Mouse (Mus musculus) macrophage (primary cell): ENCODE measurements around the gene Mid1. TPM values are rescaled to one million over a fixed set of nuclear protein-coding genes. Genes with fewer than 3 reads are reported as not detected.
"Not testable (repeated sequence)": the region's sequence is repeated elsewhere in the genome, so short reads cannot be mapped to it uniquely, and the experiment has no call there.

ENCODE experiments used
- H3K27ac ChIP-seq: fragments of 350-480 bp; formaldehyde crosslinking; 2 replicates; pipeline ENCODE4 v1.9.0; 2021
- H3K36me3 ChIP-seq: fragments of 350-480 bp; formaldehyde crosslinking; 2 replicates; pipeline ENCODE4 v1.9.0; 2021; ENCODE audit errors: inconsistent target
- H3K4me3 ChIP-seq: fragments of 350-480 bp; formaldehyde crosslinking; 2 replicates; pipeline ENCODE4 v1.9.0; 2021; ENCODE audit errors: inconsistent target
- H3K79me2 ChIP-seq: fragments of 350-480 bp; formaldehyde crosslinking; 2 replicates; pipeline ENCODE4 v1.9.0; 2021; ENCODE audit errors: inconsistent target
- WGBS: methylation state at CpG from one replicate; pipeline ENCODE4 v1.1.7; 2026; ENCODE audit warnings: inconsistent platforms; ENCODE audit not compliant: missing documents; 5-methylcytosine and 5-hydroxymethylcytosine counted together
- polyA plus RNA-seq: library from polyadenylated mRNA; stranded (reverse); fragments of 250-400 nt; gene quantifications from 3 replicates; pipeline ENCODE4 v1.2.4, GENCODE M21; 2018; ENCODE audit warnings: inconsistent platforms

The Mid1 gene
- polyA plus RNA-seq, 1 experiment from 2014 or later: 34.1 TPM

DNA sequence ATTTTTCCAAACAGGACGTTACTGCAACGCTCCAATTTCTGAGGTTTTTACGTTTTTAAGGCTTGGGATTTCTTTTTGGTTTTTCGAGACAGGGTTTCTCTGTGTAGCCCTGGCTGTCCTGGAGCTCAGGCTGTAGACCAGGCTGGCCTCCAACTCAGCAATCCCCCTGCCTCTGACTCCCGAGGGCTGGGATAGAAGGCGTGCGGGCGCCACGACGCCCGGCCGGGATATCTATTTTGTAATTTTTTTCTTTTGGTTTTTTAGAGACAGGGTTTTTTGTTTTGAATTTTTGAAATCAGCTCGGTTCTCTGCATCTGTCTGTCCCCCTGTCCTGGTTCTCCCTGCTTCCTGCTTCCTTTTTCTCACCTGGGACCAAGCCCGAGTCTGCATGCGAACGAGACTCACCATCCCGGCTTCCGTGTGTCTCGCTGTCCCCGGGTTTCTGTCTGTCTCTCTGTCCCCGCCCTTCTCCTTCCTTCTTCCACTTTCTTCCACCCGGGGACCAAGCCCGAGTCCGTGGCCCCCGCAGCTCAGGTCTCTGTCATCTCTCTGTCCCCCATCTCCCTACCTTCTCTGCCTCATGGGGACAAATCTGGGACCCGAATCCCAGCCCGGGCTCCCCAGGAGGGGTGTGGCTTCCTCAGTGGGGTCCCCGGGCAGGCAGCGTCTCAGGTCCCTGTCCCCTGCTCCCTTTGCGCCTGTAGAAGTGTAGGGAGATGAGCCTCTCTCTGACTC is 334.4 kb downstream of the Mid1 start:
- not testable (repeated sequence) for H3K79me2 ChIP-seq, H3K27ac ChIP-seq, H3K4me3 ChIP-seq
- 91% methylated on average over 30 of the region's 30 CpGs for WGBS
- peaks cover 22% of the 10 kb centered on the region for H3K36me3 ChIP-seq

- not testable (repeated sequence) for H3K79me2 ChIP-seq, H3K27ac ChIP-seq, H3K4me3 ChIP-seq
- 66% methylated on average over 14 of the region's 14 CpGs for WGBS
- H3K36me3 ChIP-seq: peaks cover 22% of the 10 kb centered on the region
These were observed 335.1 kb downstream of the Mid1 start for GRCm38 (mm10) chrX:170019954-170020689.

DNA sequence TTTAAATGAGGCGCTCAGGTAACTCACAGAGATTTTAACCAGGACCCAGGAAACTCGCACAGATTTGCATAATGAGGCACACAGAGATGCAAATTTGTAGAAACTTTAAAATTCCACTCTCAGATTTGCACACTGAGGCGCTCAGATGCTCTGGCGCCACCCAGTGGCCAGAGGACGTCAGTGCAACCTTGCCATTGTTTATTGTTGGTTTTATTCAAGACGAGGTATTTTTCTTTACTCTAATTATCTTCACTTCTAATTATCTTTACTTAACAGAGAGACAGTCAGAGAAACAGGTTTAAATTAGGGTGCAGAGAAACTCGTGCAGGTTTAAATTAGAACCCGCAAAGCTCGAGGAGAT is 335.7 kb downstream of the Mid1 start:
- not testable (repeated sequence) for H3K27ac ChIP-seq, H3K4me3 ChIP-seq, H3K79me2 ChIP-seq
- WGBS: 50% methylated on average over 9 of the region's 9 CpGs
- peaks cover 22% of the 10 kb centered on the region for H3K36me3 ChIP-seq

GRCm38 (mm10) chrX:170021205-170021604 is 336.2 kb downstream of the Mid1 start:
- peaks cover 22% of the 10 kb centered on the region for H3K36me3 ChIP-seq
- H3K79me2 ChIP-seq, H3K4me3 ChIP-seq, H3K27ac ChIP-seq: not testable (repeated sequence)
- WGBS: 82% methylated on average over 12 of the region's 12 CpGs

DNA sequence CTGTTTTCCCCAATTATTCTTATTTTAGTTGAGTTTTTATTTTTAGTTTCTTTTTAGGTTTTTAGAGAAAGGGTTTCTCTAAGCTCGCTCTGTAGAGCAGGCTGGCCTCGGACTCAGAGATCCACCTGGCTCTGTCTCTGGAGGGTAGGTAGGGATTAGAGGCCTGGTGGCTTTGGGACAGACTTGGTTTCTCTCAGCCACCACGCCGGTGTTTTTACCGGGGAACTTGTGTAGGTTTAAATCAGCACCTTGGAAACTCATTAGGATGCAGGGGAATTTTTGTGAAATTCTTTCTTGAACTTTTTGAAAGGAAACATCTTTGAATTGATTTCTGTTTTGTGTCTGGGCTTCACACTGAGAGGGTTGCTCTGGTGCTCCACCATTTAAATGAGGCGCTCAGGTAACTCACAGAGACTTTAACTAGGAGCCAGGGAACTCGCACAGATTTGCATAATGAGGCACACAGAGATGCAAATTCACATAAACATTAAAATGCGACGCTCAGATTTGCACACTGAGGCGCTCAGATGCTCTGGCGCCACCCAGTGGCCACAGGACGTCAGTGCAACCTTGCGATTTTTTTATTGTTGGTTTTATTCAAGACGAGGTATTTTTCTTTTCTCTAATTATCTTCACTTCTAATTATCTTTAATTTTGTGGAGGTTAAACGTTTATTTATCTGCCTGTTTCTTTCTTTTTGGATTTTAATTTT is 336.9 kb downstream of the Mid1 start:
- H3K36me3 ChIP-seq: peaks cover 22% of the 10 kb centered on the region
- H3K4me3 ChIP-seq, H3K27ac ChIP-seq, H3K79me2 ChIP-seq: not testable (repeated sequence)
- WGBS: 59% methylated on average over 15 of the region's 15 CpGs

Other genes with a start within 250 kb of the Mid1 start
- not detected in 3 replicates for gene 4933400A11Rik, start 94.4 kb downstream of the Mid1 start, polyA plus RNA-seq